Comparison of ENCODE assay signal across 20 mouse cellular contexts in genomic region chr9:42033291-42034115, GRCm38 (mm10).
A peak's percentile ranks its signal among the peaks of the same experiment; 100 is the strongest.
DNase-seq lines count a peak whose midpoint lies in the region; ATAC-seq and TF ChIP-seq lines count a peak whose summit lies in the region.
"Had no signal": no experiment of that assay in that cellular context is flagged by ENCODE, and none has a peak within 500 bp of the region (broad histone marks: within the 10 kb centered on the region; RNA-seq: fewer than 3 reads in every experiment).

No protein-coding gene starts in this region.

- H3K27ac ChIP-seq in CH12.LX (ENCODE audit: insufficient read depth, low read depth), result no peak overlapping the region
- H3K27ac ChIP-seq in lung, postnatal 0 days (ENCODE audit: low read length), result no peak overlapping the region
- H3K27ac ChIP-seq: hindbrain, embryonic 12.5 days; limb, embryonic 13.5 days; liver, embryonic 14.5 days; neural tube, embryonic 13.5 days had no signal

- no peak for TF ChIP-seq RAD21 in CH12.LX (IDR thresholded peaks at IDR 0.05; ENCODE audit: low read depth, low read length)

- no peaks in the 10 kb centered on the region for H3K79me2 ChIP-seq in CH12.LX (replicated peaks; ENCODE audit: control insufficient read depth, extremely low read depth, insufficient read depth, poor library complexity, severe bottlenecking)

- H3K9me3 ChIP-seq in CH12.LX (replicated peaks; ENCODE audit: low read length), result no peaks in the 10 kb centered on the region
- H3K9me3 ChIP-seq in lung, postnatal 0 days (ENCODE audit: low read length), result no peaks in the 10 kb centered on the region
- H3K9me3 ChIP-seq: hindbrain, embryonic 12.5 days; limb, embryonic 13.5 days; megakaryocyte, embryonic 14.5 days; neural tube, embryonic 13.5 days had no signal

- no peaks in the 10 kb centered on the region for H3K27me3 ChIP-seq in CH12.LX (replicated peaks)
- no peaks in the 10 kb centered on the region for H3K27me3 ChIP-seq in lung, postnatal 0 days (replicated peaks; ENCODE audit: insufficient read depth, low read length)
- H3K27me3 ChIP-seq: hindbrain, embryonic 12.5 days; limb, embryonic 13.5 days; megakaryocyte, embryonic 14.5 days; neural tube, embryonic 13.5 days; Patski had no signal

- dilution Hi-C loops in CH12.LX (cut with MboI; ENCODE audit: extremely low pct_ligation_motif_present, extremely low pct_unique_long_range_greater_than_20kb, low sequenced_read_pairs), result no loop called here

- no peak for TF ChIP-seq CTCF in CH12.LX (conservative IDR thresholded peaks at IDR 0.05 in 1 of 2, IDR thresholded peaks at IDR 0.05 in 1 of 2; ENCODE audit: low read depth in 2 of 2, low read length in 2 of 2)
- TF ChIP-seq CTCF in lung, postnatal 0 days (IDR thresholded peaks at IDR 0.05), result no peak

- in situ Hi-C loops in CH12.LX (cut with MboI; ENCODE audit: low pct_ligation_motif_present, low pct_unique_long_range_greater_than_20kb, low sequenced_read_pairs), result no loop called here

- no peak overlapping the region for H3K4me3 ChIP-seq in CH12.LX (replicated peaks in 1 of 3; ENCODE audit: low read depth in 2 of 3, low read length in 2 of 3, poor library complexity in 1 of 3)
- H3K4me3 ChIP-seq in lung, postnatal 0 days (ENCODE audit: low read depth, low read length), result no peak overlapping the region
- H3K4me3 ChIP-seq: hindbrain, embryonic 12.5 days; limb, embryonic 13.5 days; megakaryocyte, embryonic 14.5 days; neural tube, embryonic 13.5 days had no signal

- no peak for TF ChIP-seq EP300 in CH12.LX (IDR thresholded peaks at IDR 0.05; ENCODE audit: low read length)
- TF ChIP-seq EP300 in lung, postnatal 0 days (IDR thresholded peaks at IDR 0.05), result no peak

- 67% methylated on average over 19 of the region's 19 CpGs for WGBS in lung, postnatal 0 days

- peak; percentile 48 to 54 for DNase-seq in spleen, postnatal 36 days (ENCODE audit: low spot score in 2 of 2)
- DNase-seq in spleen, postnatal 14 days (ENCODE audit: low spot score in 2 of 2), result no peak
- no peak for DNase-seq in CH12.LX (ENCODE audit: extremely low read depth)
- DNase-seq in induced T-regulatory cell, adult 2 months (ENCODE audit: low read depth), result peak; percentile 67
- DNase-seq in thymus, postnatal 36 days, result peak; percentile 26 to 33
- DNase-seq in ovary, postnatal 10 days (ENCODE audit: low spot score), result no peak
- DNase-seq in lung, postnatal 0 days (ENCODE audit: low spot score), result no peak
- DNase-seq: cerebellum, postnatal 10 days; heart, adult 11 months; lung, postnatal 14 days; right cerebral cortex, postnatal 25 days had no signal

- no peak overlapping the region for H3K9ac ChIP-seq in CH12.LX (ENCODE audit: insufficient read depth, low read depth)
- H3K9ac ChIP-seq in lung, postnatal 0 days (replicated peaks; ENCODE audit: low read depth), result no peak overlapping the region
- H3K9ac ChIP-seq: hindbrain, embryonic 12.5 days; limb, embryonic 13.5 days; liver, embryonic 14.5 days had no signal

- peaks cover 10 to 32% of the 10 kb centered on the region in 2 experiments for H3K4me1 ChIP-seq in CH12.LX (ENCODE audit: control insufficient read depth in 1 of 2, insufficient read depth in 2 of 2)
- H3K4me1 ChIP-seq in lung, postnatal 0 days (ENCODE audit: insufficient read depth, low read depth, low read length), result no peaks in the 10 kb centered on the region
- H3K4me1 ChIP-seq: megakaryocyte, embryonic 14.5 days had no signal

- no peak for ATAC-seq in frontal cortex, adult (ENCODE audit: low TSS enrichment)
- no peak for ATAC-seq in lung, postnatal 0 days
- ATAC-seq: forebrain, embryonic 14.5 days; intestine, embryonic 16.5 days; Patski had no signal

- peak overlapping the region; percentile 64 for H3K4me2 ChIP-seq in CH12.LX (ENCODE audit: insufficient read depth, low read depth, poor library complexity, severe bottlenecking)
- no peak overlapping the region for H3K4me2 ChIP-seq in lung, postnatal 0 days (replicated peaks; ENCODE audit: low read depth, low read length)
- H3K4me2 ChIP-seq: hindbrain, embryonic 12.5 days; limb, embryonic 13.5 days; neural tube, embryonic 13.5 days had no signal

- peaks cover 0 to 53% of the 10 kb centered on the region in 2 experiments for H3K36me3 ChIP-seq in CH12.LX (replicated peaks in 1 of 2; ENCODE audit: control insufficient read depth in 1 of 2, insufficient read depth in 1 of 2, low read length in 1 of 2)
- peaks cover 8% of the 10 kb centered on the region; the same call in 1 of the 2 replicates for H3K36me3 ChIP-seq in lung, postnatal 0 days (ENCODE audit: insufficient read depth, low read length)

- TF ChIP-seq POLR2A in CH12.LX (IDR thresholded peaks at IDR 0.05; ENCODE audit: low read depth, low read length), result no peak

TF ChIP-seq in CH12.LX, 34 proteins besides CTCF, POLR2A, EP300 and RAD21:
- no peak for TF ChIP-seq MYC (IDR thresholded peaks at IDR 0.05; ENCODE audit: low read depth, low read length)
- TF ChIP-seq POLR2AphosphoS2 (IDR thresholded peaks at IDR 0.05; ENCODE audit: low read depth, low read length), result no peak
- no peak for TF ChIP-seq JUND (conservative IDR thresholded peaks at IDR 0.05; ENCODE audit: low read depth, low read length)
- TF ChIP-seq ZKSCAN1 (IDR thresholded peaks at IDR 0.05; ENCODE audit: borderline replicate concordance, low read depth, low read length), result no peak
- TF ChIP-seq IRF4 (IDR thresholded peaks at IDR 0.05; ENCODE audit: low read depth, low read length), result no peak
- TF ChIP-seq HCFC1 (IDR thresholded peaks at IDR 0.05; ENCODE audit: low read depth, low read length), result no peak
- TF ChIP-seq CHD2 (IDR thresholded peaks at IDR 0.05; ENCODE audit: low read length), result no peak
TF ChIP-seq in CH12.LX: peak in this region for 0.

Comparison
In these comparisons a context has a peak if more than half of its experiments do, and no peak if none do; other contexts are left out.
1. DNase-seq: peak in spleen, postnatal 36 days (2 of 2), induced T-regulatory cell, adult 2 months (single experiment) and thymus, postnatal 36 days (2 of 2); none in spleen, postnatal 14 days (0 of 2), CH12.LX (single experiment), ovary, postnatal 10 days (single experiment) and lung, postnatal 0 days (single experiment).